Mouse (Mus musculus) cerebellum, adult (tissue): ENCODE results near the gene Gys1.

Source experiments
- ATAC-seq: cut with Nextera tagmentation; 2 replicates; pipeline ENCODE4 v1.9.2; 2017; ENCODE audit warnings: mild to moderate bottlenecking, moderate library complexity, mixed read lengths; ENCODE audit not compliant: insufficient number of reproducible peaks, low FRiP score, low TSS enrichment

Gys1 gene

GRCm38 (mm10) chr7:45413864-45414739 lies 20.5 kb upstream of the Gys1 start:
- ATAC-seq: no peak

GRCm38 (mm10) chr7:45414740-45415224 lies 19.9 kb upstream of the Gys1 start:
- ATAC-seq: no peak

DNA sequence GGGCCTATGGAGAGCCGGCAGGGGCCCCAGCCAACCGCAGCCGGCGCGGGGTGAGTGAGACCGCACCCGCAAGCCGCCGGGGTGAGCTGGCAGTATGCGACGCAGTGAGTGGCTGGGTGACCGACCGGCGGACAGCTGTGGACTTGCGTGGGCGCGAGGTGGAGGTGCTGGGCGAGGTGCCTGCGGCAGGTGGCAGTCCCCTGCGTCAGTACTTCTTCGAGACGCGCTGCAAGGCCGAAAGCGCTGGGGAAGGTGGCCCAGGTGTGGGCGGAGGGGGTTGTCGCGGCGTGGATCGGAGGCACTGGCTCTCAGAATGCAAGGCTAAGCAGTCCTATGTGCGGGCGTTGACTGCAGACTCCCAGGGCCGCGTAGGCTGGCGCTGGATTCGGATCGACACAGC lies 19.0 kb upstream of the Gys1 start:
- ATAC-seq: no peak

DNA sequence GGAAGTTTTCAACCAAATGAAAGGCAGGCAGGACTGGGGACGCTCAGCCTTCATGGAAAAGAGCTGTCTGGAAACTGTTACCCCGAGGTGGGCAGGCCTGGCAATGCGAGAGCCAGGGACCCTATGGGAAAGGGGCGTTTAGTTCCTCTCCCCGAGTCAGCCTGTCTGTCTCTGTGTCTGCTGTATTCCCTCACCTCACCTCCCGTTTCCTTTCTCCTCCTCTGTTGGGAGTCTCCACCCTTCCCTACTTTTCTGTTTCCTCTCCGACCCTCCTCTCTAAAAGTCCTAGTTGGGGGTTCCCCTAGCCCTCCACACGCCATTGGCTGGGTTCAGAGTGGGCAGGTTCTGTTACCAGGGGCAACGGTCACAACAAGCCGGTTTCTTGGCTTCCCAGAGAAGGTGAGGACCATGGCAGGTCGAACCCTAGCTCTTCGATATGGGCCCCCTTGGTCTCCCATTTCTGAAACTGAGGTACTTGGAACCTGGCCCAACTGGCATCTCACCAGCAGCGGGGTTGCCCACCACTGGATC lies 16.6 kb upstream of the Gys1 start:
- no peak for ATAC-seq

DNA sequence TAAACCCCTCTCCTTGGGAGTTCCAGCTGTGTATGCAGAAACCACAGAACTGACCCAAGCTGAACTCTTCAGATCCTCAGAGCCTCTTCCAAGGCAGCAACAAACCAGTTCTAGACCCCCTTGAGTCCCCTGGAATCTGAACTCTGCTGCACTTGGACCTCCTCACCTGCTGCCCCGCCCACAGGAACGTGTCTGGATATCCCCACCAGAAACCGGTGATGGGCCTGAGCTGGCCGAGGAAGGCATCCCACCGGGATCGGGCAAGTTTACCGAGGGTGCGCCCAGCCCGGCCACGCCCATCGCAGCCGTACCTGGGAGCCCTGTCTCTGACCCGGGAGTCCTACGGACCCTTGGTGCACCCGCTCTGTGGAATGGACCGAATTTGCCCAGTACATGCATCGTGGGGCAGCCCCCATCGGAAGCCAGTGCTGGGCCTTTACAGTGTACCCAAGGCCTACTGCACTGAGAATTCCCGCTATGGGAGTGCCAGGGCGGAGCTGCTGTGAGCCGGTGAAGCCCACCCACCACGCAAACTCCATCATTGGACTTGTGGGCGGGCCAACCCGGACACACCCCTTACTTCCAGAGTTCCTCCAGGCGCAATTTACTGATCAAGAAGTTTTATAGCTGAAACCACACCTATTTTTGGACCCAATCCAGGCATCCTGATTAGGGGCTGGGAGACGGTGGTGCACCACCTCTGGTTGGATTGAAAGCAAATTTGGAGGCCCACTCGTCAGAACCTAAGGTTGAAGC lies 14.6 kb upstream of the Gys1 start:
- ATAC-seq: no peak

DNA sequence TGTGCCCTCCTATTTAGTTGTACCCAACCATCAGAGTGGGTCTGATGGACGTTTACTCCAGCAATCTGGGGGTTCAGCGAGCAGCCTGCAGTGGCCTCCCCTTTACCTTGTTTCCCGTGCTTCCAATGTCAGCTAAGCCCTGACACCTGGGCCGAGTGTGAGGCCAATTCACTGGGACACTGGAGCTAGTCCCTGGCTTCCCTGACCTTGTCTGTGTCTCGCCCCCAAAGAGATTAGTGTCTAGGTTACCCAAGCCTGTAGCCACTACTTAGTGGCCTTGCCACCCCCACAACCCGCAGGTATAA lies 14.1 kb upstream of the Gys1 start, which contains the start of gene Lhb:
TSS of gene Lhb (plus strand) at position 206 of the 305 bp plus-strand sequence.
- no peak for ATAC-seq

- ATAC-seq: no peak
Measured at GRCm38 (mm10) chr7:45421194-45421593, 13.4 kb upstream of the Gys1 start.

DNA sequence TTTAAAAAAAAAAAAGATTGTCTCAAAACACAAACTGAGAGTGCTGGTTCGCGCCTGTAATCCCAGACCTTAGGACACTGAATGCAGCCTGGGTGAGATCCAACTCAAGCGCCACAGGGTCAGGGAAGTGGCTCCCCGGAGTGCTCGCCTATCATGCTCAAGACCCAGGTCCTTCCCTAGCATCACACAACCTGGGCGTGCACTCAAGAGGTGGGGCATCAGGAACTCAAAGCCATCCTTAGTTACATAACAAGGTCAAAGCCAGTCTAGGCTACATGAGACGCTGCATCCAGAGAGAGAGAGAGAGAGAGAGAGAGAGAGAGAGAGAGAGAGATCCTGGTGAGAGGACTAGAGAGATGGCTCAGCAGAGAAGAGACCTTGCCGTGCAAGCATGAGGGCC lies 8.1 kb upstream of the Gys1 start:
- no peak for ATAC-seq

- no peak for ATAC-seq
Measured at GRCm38 (mm10) chr7:45433835-45434202, 825 bp upstream of the Gys1 start.

DNA sequence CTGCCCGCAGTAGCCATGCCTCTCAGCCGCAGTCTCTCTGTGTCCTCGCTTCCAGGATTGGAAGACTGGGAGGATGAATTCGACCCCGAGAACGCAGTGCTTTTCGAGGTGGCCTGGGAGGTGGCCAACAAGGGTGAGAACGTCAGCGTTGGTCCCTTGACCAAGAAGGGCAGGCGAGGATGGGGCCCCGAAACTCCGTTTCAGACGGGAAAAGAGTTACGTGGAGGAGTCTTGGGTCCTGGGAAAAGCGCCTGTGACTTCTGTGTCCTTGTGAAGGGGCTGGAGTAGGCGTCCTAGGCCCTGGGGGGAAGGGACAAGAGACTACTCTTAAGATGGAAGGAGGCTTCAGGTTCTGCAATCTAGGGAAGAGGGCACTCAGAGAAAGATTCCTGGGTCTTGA lies 394 bp downstream of the Gys1 start:
- peak; percentile 1; the same call in 1 of the 2 replicates for ATAC-seq

GRCm38 (mm10) chr7:45436444-45436843 lies 1.8 kb downstream of the Gys1 start:
- no peak for ATAC-seq

GRCm38 (mm10) chr7:45437046-45437445 lies 2.4 kb downstream of the Gys1 start:
- ATAC-seq: no peak

DNA sequence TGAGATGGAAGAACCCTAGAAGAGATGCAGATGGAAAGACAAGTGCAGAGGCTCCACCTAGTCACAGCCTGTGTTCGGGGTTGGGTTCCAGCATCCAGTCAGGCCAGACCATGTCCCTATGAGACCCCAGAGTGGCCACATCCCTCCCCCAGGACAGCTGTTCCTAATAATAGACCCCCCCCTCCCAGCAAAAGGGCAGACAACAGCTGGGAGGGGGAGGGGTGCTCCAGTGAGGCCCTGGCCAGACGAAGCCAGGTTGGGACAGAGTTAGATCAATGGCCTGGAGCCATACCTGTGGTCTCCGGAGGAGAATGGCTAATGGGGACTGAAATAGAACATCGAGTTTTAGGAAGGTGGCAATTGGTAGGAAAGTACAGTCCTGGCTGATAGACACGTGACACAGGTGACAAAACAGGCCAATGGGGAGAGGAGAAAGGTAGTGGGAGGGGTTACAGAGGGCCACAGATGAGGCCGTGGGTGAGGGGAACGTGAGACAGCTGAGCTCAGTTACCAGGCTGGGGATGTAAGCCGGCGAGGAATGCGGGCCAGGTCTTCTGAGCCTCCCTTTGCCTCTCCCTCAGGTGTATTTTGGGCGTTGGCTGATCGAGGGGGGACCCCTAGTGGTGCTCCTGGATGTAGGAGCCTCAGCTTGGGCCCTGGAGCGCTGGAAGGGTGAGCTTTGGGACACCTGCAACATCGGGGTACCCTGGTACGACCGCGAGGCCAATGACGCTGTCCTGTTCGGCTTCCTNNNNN lies 3.1 kb downstream of the Gys1 start, which contains the start of gene Ruvbl2:
TSS of gene Ruvbl2 (minus strand) at position 576 of the 756 bp plus-strand sequence.
- ATAC-seq: no peak

GRCm38 (mm10) chr7:45443526-45444420 lies 9.1 kb downstream of the Gys1 start:
- ATAC-seq: no peak

DNA sequence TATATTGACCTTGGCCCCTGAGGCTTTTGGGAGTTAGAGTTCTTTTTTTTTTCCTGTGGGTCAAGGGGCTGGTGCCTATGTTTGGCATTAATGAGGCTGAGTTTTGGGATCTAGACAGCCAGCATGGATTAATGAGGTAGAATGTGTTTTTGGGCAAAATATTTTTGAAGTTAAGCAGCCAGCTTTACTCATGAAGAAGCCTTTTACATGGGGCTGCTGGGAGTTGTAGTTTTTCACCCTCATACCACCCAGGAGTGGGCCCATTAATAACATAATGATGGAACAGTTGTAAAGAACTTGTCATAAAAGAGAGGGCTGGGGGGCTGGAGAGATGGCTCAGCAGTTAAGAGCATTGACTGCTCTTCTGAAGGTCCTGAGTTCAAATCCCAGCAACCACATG lies 11.9 kb downstream of the Gys1 start:
- no peak for ATAC-seq

DNA sequence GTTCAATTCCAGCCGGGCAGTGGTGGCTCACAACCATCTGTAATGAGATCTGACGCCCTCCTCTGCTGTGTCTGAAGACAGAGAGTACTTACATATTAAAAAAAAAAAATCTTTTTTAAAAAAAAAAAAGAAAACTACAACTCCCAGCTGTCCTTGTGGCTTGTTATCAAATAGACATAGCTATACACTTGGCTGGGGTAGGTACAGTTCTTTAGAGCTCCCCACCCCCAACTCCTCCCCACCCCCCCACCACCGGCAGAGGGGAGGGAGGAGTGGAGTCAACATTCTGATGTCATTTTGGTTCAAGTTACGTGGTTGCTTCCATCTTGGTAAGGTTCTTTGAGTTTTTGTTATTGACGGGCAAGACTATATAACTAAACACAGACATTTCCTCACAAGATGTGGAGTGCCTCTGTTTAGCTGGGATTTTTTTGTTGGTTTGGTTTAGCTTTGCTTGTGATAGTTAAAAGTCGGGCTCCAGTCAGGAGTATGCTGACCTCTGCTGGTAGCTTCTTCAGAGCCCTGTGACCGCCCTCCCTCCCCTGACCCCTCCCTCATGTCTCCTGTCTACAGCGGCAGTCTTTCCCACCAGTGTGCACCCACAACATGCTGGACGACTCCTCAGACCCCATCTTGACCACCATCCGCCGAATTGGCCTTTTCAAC lies 12.8 kb downstream of the Gys1 start:
- no peak for ATAC-seq

- no peak for ATAC-seq
Measured at GRCm38 (mm10) chr7:45449974-45450373, 15.3 kb downstream of the Gys1 start.

DNA sequence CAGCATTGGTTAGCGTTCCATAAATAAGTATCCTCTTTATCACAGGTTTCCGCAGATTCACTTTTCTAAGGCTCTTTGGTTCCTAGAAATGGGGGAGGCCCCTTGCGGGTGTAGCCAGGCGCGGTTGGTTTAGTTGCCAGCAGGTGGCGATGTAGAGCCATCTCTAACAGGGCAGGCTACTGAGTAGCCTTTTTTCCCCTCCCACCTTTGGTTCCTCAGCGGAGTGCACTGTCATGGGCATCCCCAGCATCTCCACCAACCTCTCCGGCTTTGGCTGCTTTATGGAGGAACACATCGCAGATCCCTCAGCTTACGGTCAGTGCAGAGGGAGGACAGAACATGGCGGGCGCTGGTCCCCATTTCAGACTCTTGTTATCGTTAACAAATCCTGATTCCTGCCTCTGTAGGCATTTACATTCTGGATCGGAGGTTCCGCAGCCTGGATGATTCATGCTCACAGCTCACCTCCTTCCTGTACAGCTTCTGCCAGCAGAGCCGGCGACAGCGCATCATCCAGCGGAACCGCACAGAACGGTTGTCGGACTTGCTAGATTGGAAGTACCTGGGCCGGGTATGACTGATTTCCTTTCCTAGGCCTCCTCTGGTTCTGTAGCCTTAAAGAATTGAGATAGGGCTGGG lies 16.8 kb downstream of the Gys1 start:
- ATAC-seq: peak; percentile 75; the same call in 1 of the 2 replicates

DNA sequence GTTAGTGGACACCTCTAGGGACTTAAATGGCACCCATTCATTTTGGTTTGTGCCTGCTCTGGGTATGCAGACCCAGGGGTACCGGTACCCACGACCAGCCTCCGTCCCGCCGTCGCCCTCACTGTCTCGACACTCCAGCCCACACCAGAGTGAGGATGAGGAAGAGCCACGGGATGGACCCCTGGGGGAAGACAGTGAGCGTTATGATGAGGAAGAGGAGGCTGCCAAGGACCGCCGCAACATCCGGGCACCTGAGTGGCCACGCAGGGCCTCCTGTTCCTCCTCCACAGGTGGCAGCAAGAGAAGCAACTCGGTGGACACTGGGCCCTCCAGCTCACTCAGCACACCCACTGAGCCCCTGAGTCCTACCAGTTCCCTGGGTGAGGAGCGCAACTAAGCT lies 20.3 kb downstream of the Gys1 start:
- no peak for ATAC-seq
